Mouse (Mus musculus): Measurements from ENCODE around the gene Trmt2a. TPM values are rescaled to one million over a fixed set of nuclear protein-coding genes. Genes with fewer than 3 reads are reported as not detected.

Gene Trmt2a
- polyA plus RNA-seq, 1 experiment from 2014 or later = 77.0 TPM

GRCm38 (mm10) chr16:18214858-18215257, 33.6 kb upstream of the Trmt2a start:
- H3K4me3 ChIP-seq (ENCODE audit: low read depth, low read length) = peak overlapping the region; percentile 16; the same call in 1 of the 2 replicates
- no peaks in the 10 kb centered on the region for H3K9me3 ChIP-seq (ENCODE audit: control insufficient read depth, low read length)
- WGBS = 78% methylated on average over 7 of the region's 7 CpGs
- ATAC-seq (ENCODE audit: low FRiP score) = no peak
- no peak for DNase-seq (ENCODE audit: low spot score)
- no peaks in the 10 kb centered on the region for H3K27me3 ChIP-seq (ENCODE audit: control insufficient read depth, insufficient read depth, low read length)
- H3K4me2 ChIP-seq (replicated peaks; ENCODE audit: low read depth, low read length) = peak overlapping the region; percentile 38
- H3K36me3 ChIP-seq (ENCODE audit: control insufficient read depth, insufficient read depth, low read length) = no peaks in the 10 kb centered on the region
- H3K9ac ChIP-seq (ENCODE audit: low read depth, low read length) = 0 out of 2 replicates have a peak overlapping the region, but pooled peaks have one; percentile 12
- peaks cover 18% of the 10 kb centered on the region for H3K4me1 ChIP-seq (replicated peaks; ENCODE audit: control insufficient read depth, insufficient read depth, low read length)
- peak overlapping the region; percentile 69; the same call in 1 of the 2 replicates for H3K27ac ChIP-seq (ENCODE audit: low read depth, low read length)

- WGBS = 90% methylated on average over 4 of the region's 4 CpGs
- 0 out of 2 replicates have a peak, but pooled peaks cover under 1% of the 10 kb centered on the region for H3K36me3 ChIP-seq (ENCODE audit: control insufficient read depth, insufficient read depth, low read length)
These were observed 30.9 kb upstream of the Trmt2a start, which contains the start of gene Ccdc188 for GRCm38 (mm10) chr16:18217579-18217978. Gene Ccdc188 (plus strand): TSS chr16:18217879.

GRCm38 (mm10) chr16:18218580-18218996, 29.9 kb upstream of the Trmt2a start:
- Histone ChIP-seq H3K4me1 (replicated peaks; ENCODE audit: control insufficient read depth, insufficient read depth, low read length) (peaks cover 16% of the 10 kb centered on the region), H3K27me3 (ENCODE audit: control insufficient read depth, insufficient read depth, low read length) (no peaks in the 10 kb centered on the region), H3K27ac (ENCODE audit: low read depth, low read length) (no peak overlapping the region), H3K4me3 (ENCODE audit: low read depth, low read length) (no peak overlapping the region), H3K36me3 (ENCODE audit: control insufficient read depth, insufficient read depth, low read length) (0 out of 2 replicates have a peak, but pooled peaks cover 2% of the 10 kb centered on the region), H3K9me3 (ENCODE audit: control insufficient read depth, low read length) (no peaks in the 10 kb centered on the region), H3K4me2 (replicated peaks; ENCODE audit: low read depth, low read length) (no peak overlapping the region), H3K9ac (ENCODE audit: low read depth, low read length) (no peak overlapping the region)
- DNase-seq (ENCODE audit: low spot score) (no peak), ATAC-seq (ENCODE audit: low FRiP score) (no peak)
- WGBS = 79% methylated on average over 9 of the region's 9 CpGs

More at GRCm38 (mm10) chr16:18217579-18217978, 30.9 kb upstream of the Trmt2a start, which contains the start of gene Ccdc188:
- DNase-seq (ENCODE audit: low spot score) (no peak), ATAC-seq (ENCODE audit: low FRiP score) (no peak)
- Histone ChIP-seq H3K27me3 (ENCODE audit: control insufficient read depth, insufficient read depth, low read length) (no peaks in the 10 kb centered on the region), H3K4me1 (replicated peaks; ENCODE audit: control insufficient read depth, insufficient read depth, low read length) (peaks cover 23% of the 10 kb centered on the region), H3K4me3 (ENCODE audit: low read depth, low read length) (no peak within 1 kb of the TSS), H3K4me2 (replicated peaks; ENCODE audit: low read depth, low read length) (no peak within 1 kb of the TSS), H3K27ac (ENCODE audit: low read depth, low read length) (no peak within 1 kb of the TSS), H3K9ac (ENCODE audit: low read depth, low read length) (no peak within 1 kb of the TSS), H3K9me3 (ENCODE audit: control insufficient read depth, low read length) (no peaks in the 10 kb centered on the region)

- Histone ChIP-seq H3K27me3 (ENCODE audit: control insufficient read depth, insufficient read depth, low read length) (no peaks in the 10 kb centered on the region), H3K36me3 (ENCODE audit: control insufficient read depth, insufficient read depth, low read length) (0 out of 2 replicates have a peak, but pooled peaks cover 6% of the 10 kb centered on the region), H3K4me1 (replicated peaks; ENCODE audit: control insufficient read depth, insufficient read depth, low read length) (peaks cover 7% of the 10 kb centered on the region; the same call in 1 of the 2 replicates), H3K4me3 (ENCODE audit: low read depth, low read length) (no peak overlapping the region), H3K4me2 (replicated peaks; ENCODE audit: low read depth, low read length) (no peak overlapping the region), H3K9me3 (ENCODE audit: control insufficient read depth, low read length) (no peaks in the 10 kb centered on the region), H3K9ac (ENCODE audit: low read depth, low read length) (peak overlapping the region; percentile 16; the same call in 1 of the 2 replicates), H3K27ac (ENCODE audit: low read depth, low read length) (no peak overlapping the region)
- 57% methylated on average over 8 of the region's 8 CpGs for WGBS
- ATAC-seq (ENCODE audit: low FRiP score) = peak; percentile 47; the same call in 1 of the 2 replicates
- DNase-seq (ENCODE audit: low spot score) = no peak
These were observed 28.5 kb upstream of the Trmt2a start for GRCm38 (mm10) chr16:18220001-18220400.

GRCm38 (mm10) chr16:18220856-18221542, 27.5 kb upstream of the Trmt2a start:
- WGBS = 89% methylated on average over 6 of the region's 6 CpGs
- Histone ChIP-seq H3K27me3 (ENCODE audit: control insufficient read depth, insufficient read depth, low read length) (no peaks in the 10 kb centered on the region), H3K4me3 (ENCODE audit: low read depth, low read length) (no peak overlapping the region), H3K9ac (ENCODE audit: low read depth, low read length) (no peak overlapping the region), H3K9me3 (ENCODE audit: control insufficient read depth, low read length) (no peaks in the 10 kb centered on the region), H3K4me2 (replicated peaks; ENCODE audit: low read depth, low read length) (no peak overlapping the region), H3K4me1 (replicated peaks; ENCODE audit: control insufficient read depth, insufficient read depth, low read length) (peaks cover 7% of the 10 kb centered on the region; the same call in 1 of the 2 replicates), H3K36me3 (ENCODE audit: control insufficient read depth, insufficient read depth, low read length) (0 out of 2 replicates have a peak, but pooled peaks cover 9% of the 10 kb centered on the region), H3K27ac (ENCODE audit: low read depth, low read length) (no peak overlapping the region)
- DNase-seq (ENCODE audit: low spot score) = no peak
- no peak for ATAC-seq (ENCODE audit: low FRiP score)

GRCm38 (mm10) chr16:18221543-18221898, 27.0 kb upstream of the Trmt2a start:
- ATAC-seq (ENCODE audit: low FRiP score) (no peak), DNase-seq (ENCODE audit: low spot score) (no peak)
- no peak overlapping the region for H3K27ac ChIP-seq (ENCODE audit: low read depth, low read length)
- no peaks in the 10 kb centered on the region for H3K9me3 ChIP-seq (ENCODE audit: control insufficient read depth, low read length)
- H3K36me3 ChIP-seq (ENCODE audit: control insufficient read depth, insufficient read depth, low read length) = 0 out of 2 replicates have a peak, but pooled peaks cover 12% of the 10 kb centered on the region
- H3K4me3 ChIP-seq (ENCODE audit: low read depth, low read length) = no peak overlapping the region
- WGBS = 69% methylated on average over 11 of the region's 11 CpGs
- H3K27me3 ChIP-seq (ENCODE audit: control insufficient read depth, insufficient read depth, low read length) = no peaks in the 10 kb centered on the region
- no peak overlapping the region for H3K9ac ChIP-seq (ENCODE audit: low read depth, low read length)
- H3K4me1 ChIP-seq (replicated peaks; ENCODE audit: control insufficient read depth, insufficient read depth, low read length) = peaks cover 7% of the 10 kb centered on the region; the same call in 1 of the 2 replicates
- no peak overlapping the region for H3K4me2 ChIP-seq (replicated peaks; ENCODE audit: low read depth, low read length)

GRCm38 (mm10) chr16:18222188-18222587, 26.3 kb upstream of the Trmt2a start:
- no peaks in the 10 kb centered on the region for H3K9me3 ChIP-seq (ENCODE audit: control insufficient read depth, low read length)
- DNase-seq (ENCODE audit: low spot score) (no peak), ATAC-seq (ENCODE audit: low FRiP score) (no peak)
- no peak overlapping the region for H3K27ac ChIP-seq (ENCODE audit: low read depth, low read length)
- 0 out of 2 replicates have a peak, but pooled peaks cover 12% of the 10 kb centered on the region for H3K36me3 ChIP-seq (ENCODE audit: control insufficient read depth, insufficient read depth, low read length)
- H3K27me3 ChIP-seq (ENCODE audit: control insufficient read depth, insufficient read depth, low read length) = no peaks in the 10 kb centered on the region
- WGBS = 84% methylated on average over 11 of the region's 11 CpGs
- H3K9ac ChIP-seq (ENCODE audit: low read depth, low read length) = no peak overlapping the region
- H3K4me3 ChIP-seq (ENCODE audit: low read depth, low read length) = no peak overlapping the region
- H3K4me1 ChIP-seq (replicated peaks; ENCODE audit: control insufficient read depth, insufficient read depth, low read length) = peaks cover 7% of the 10 kb centered on the region; the same call in 1 of the 2 replicates
- H3K4me2 ChIP-seq (replicated peaks; ENCODE audit: low read depth, low read length) = no peak overlapping the region

GRCm38 (mm10) chr16:18227187-18227586, 21.3 kb upstream of the Trmt2a start:
- WGBS = 90% methylated on average over 13 of the region's 13 CpGs

More at GRCm38 (mm10) chr16:18227187-18227586, 21.3 kb upstream of the Trmt2a start:
- Histone ChIP-seq H3K4me1 (replicated peaks; ENCODE audit: control insufficient read depth, insufficient read depth, low read length) (no peaks in the 10 kb centered on the region), H3K27ac (ENCODE audit: low read depth, low read length) (no peak overlapping the region), H3K9me3 (ENCODE audit: control insufficient read depth, low read length) (no peaks in the 10 kb centered on the region), H3K4me3 (ENCODE audit: low read depth, low read length) (no peak overlapping the region), H3K9ac (ENCODE audit: low read depth, low read length) (no peak overlapping the region), H3K36me3 (ENCODE audit: control insufficient read depth, insufficient read depth, low read length) (0 out of 2 replicates have a peak, but pooled peaks cover 15% of the 10 kb centered on the region), H3K4me2 (replicated peaks; ENCODE audit: low read depth, low read length) (no peak overlapping the region), H3K27me3 (ENCODE audit: control insufficient read depth, insufficient read depth, low read length) (no peaks in the 10 kb centered on the region)
- DNase-seq (ENCODE audit: low spot score) (no peak), ATAC-seq (ENCODE audit: low FRiP score) (no peak)

Data from hindbrain, embryonic 11.5 days (tissue).